Mouse (Mus musculus): Measurements from ENCODE around the gene Ccdc32. TPM values are rescaled to one million over a fixed set of nuclear protein-coding genes. Genes with fewer than 3 reads are reported as not detected.
A peak's percentile ranks its signal among the peaks of the same experiment; 100 is the strongest.

The Ccdc32 gene
- total RNA-seq (2021), result 1 to 10 TPM; 5.6 to 6.2 TPM
- long read RNA-seq, experiment 1, transcript Ccdc32-201 (4 exons, 1,870 nt), result major isoform, 9 of 13 reads
- long read RNA-seq, experiment 1, partial matches to known transcripts, result 0 of 13 reads
- long read RNA-seq, experiment 1, other reads (novel, unspliced or antisense), result 3 of 13 reads
- long read RNA-seq, experiment 2, partial matches to known transcripts, result 2 of 13 reads
- long read RNA-seq, experiment 2, other reads (novel, unspliced or antisense), result 6 of 13 reads

DNA sequence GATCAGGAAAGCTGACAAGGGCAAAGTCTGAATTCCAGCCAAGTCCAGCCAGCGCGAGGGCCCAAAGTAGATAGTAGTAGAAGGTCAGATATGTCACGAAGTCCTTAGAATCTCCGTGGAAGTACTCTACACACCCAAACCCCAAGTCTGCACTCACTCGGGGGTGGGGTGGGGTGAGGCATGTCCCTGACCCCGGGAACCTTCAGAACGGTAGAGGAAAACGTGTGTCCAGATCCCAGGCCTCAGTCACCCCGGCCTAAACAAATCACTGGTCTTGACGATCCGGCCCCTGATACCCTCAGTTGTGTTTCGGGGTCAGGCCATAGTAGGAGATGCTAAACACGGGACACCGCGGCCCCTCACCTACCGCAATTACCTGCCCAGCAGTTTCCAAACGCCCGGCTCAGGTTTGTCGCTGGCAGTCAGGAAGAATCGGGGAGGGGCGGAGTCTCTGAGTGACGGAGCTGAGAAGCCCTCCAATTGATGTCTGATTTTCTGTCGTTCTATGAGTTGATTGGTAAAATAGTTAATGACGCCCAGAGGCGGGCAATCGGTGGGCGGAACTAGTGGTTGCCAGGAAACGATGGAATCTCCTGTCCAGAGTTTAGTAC is at the start of gene Ccdc32:
Gene Ccdc32 (minus strand): TSS at position 453 of the 611 bp plus-strand sequence.
- intact Hi-C loops (cut with DNase I; ENCODE audit: low total_unique reads), result no loop called here
- peak; percentile 91 for DNase-seq

DNA sequence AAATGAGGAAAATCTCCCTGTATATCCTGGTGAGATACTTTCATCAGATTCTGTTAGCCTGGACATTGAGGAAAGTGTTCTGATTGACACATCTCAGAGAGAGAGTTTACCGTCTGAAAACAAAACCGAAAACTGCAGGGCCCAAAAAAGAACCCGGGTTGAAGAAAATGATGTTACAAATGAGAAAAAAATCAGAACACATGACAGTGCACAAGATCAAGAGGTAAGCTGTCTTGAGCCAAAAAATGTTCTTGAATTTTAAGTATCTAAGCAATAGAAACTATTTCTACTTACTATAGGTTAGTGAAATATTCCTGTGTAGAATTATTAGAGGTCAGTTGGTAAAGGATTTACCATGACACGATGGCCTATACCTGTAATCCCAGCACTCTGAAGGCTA is 43.2 kb upstream of the Ccdc32 start:
- intact Hi-C loops (cut with DNase I; ENCODE audit: low total_unique reads), result no loop called here
- DNase-seq, result no peak

DNA sequence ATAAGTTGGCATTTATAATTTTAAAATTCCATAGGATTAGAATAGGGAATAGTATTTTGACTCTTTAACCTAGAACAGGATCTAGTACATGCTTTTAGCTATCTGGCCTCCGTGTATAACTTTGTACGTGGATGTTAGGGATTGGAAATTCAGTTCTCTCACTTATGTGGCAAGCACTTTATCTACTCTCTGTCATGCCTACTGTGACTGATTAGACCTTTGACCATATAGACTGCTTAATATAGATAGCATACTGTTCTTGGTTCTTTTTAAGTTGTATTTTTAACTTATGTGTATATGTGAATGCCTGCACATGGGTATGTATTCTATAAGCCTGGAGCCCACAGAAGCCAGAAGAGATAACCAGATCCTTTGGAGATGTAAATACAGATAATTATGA is 30.9 kb upstream of the Ccdc32 start:
- DNase-seq, result no peak
- intact Hi-C loops (cut with DNase I; ENCODE audit: low total_unique reads), result no loop called here

DNA sequence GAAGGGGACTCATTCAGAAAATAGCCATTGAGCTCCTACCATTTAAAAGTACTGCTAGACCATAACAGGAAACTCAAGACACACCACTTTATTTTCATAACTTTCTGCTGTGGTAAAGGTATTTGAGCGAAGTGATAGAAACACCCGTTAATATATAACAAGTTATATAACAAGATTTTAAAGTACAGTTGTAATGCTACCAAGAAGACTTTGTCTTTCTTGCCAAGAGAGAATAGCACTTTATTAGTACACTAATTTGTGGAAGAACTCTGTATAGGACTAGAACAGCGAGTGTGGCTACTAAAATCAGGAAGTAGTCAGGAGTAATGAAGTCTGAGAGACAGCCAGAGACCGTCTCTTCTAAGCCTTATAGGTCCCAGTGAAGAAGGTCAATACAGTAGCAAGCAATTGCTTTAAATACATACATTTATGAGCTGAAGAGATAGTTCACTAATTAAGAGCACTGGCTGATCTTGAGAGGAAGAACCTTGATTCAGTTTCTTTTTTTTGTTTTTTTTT is 21.0 kb upstream of the Ccdc32 start:
- no peak for DNase-seq
- intact Hi-C loops (cut with DNase I; ENCODE audit: low total_unique reads), result no loop called here

DNA sequence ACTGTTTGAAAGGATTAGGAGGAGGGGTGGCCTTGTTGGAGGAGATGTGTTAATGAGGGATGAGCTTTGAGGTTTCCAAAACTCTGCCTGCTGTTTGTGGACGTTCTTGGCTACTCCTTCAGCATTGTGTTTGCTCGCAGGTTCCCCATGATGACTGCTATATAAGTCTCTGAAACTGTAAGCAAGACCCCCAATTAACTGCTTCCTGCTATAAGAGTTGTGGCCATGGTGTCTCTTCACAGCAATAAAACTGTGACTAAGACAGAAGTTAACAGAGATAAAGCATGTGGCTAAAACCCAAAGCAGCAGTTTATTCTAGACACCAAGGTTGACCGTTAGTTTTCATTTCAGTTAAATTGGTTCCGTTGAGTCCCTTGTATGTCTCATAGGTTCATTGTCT is 18.7 kb upstream of the Ccdc32 start:
- DNase-seq, result no peak
- intact Hi-C loops (cut with DNase I; ENCODE audit: low total_unique reads), result no loop called here

DNA sequence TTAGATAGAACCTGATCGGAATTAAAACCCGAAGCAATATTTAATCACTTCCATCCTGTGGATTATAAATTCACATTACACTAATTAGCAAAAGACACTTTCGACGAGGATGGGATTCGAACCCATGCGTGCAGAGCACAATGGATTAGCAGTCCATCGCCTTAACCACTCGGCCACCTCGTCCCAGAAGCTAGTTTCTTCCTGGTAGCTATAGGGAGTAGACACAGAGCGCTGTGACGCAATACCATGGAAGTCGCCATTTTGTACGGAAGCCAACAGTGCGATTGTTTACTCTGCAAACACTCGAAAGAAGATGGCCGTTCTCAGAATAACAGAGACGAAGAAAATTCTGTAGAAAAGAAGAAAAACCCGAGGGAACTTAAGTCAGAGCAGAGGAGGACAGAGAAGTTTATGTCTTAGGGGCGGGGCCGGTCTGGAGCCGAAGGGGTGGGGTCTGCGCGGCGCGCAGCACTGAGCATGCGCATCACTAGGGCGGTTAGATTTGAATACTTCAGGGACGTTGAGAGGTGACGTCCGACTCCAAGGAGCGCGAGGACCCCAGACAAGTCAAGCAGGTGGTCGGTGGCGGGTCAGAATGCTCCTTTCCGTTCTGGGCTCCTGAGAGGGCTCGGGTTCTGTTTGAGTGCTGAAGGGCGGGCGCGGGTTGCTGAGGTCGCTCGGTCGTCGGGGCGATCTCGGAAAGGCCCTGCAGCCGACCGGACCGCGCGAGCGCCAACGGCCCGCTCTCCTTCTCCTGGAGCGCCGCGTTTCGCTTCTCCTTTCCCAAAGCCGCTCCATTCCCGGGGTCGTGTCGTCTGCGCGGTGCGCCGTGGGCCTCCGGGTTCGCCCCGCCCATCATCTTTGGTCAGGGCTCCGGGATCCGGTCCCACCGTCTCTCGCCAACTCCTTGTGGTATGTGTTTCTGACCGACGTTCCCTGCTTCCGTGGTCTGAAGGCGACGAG is 17.7 kb upstream of the Ccdc32 start, which contains the start of gene Knl1:
Gene Knl1 (plus strand): TSS at position 471 of the 963 bp plus-strand sequence.
- DNase-seq, result peak; percentile 88
- intact Hi-C loops (cut with DNase I; ENCODE audit: low total_unique reads), result no loop called here

DNA sequence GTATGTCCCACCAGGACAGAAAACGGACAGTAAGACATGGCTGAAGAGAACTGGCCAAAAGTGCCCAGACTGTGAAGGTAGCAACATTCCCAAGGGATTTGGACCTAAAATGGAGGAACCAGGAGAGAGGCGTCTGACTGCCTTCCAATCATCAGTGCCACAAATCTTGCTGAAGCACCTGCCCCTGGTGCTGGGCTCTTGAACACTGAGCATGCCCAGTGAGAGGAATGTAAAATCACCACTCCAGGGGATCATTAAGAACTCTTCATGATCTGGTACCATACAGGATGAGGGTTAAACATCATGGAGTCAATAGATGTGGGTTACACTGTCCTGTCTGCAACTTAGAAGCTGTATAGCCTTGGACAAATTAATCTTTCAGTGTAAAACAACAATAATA is 16.0 kb upstream of the Ccdc32 start:
- no peak for DNase-seq
- intact Hi-C loops (cut with DNase I; ENCODE audit: low total_unique reads), result no loop called here

DNA sequence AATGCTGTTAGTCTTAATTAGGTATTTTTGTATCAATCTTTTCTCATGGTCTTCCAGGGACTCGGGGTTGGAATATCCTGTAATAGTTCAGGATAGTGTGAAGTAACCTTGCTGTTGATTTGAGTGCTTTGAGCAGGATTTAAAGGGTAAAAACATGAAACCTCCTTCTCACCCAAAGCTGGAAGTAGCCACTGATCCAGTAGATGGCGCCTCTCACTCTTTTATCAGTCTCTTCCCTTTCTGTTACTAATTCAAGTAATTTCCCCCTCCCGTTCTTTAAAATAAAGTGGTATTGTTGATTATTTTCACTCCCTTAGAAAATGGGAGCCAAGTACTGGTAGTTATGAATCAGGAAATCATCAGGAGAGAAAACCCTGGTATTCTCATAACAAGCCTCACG is 11.7 kb upstream of the Ccdc32 start:
- no peak for DNase-seq

DNA sequence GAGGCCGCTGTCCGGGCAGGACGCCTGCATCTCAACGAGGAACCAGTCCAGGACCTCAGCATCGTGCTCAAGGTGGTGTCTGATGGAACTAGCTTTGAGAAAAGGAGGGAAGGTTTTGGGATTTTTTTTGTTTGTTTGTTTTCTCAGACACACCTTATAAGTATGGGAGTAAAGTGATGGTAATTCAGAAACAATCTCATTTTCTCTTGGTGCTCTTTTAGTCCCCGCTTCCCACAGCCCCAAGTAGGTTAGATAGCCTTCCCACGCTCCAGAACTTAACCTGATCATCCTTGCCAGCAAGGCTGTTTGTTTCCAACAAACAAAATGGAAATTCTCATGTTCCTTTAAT is 6.2 kb upstream of the Ccdc32 start:
- DNase-seq, result no peak
- intact Hi-C loops (cut with DNase I; ENCODE audit: low total_unique reads), result loop anchor here (5.0 kb wide), 1 partner anchor 152 kb away; no protein-coding TSS in a partner anchor

More for the DNA sequence above, 11.7 kb upstream of the Ccdc32 start:
- intact Hi-C loops (cut with DNase I; ENCODE audit: low total_unique reads), result no loop called here

DNA sequence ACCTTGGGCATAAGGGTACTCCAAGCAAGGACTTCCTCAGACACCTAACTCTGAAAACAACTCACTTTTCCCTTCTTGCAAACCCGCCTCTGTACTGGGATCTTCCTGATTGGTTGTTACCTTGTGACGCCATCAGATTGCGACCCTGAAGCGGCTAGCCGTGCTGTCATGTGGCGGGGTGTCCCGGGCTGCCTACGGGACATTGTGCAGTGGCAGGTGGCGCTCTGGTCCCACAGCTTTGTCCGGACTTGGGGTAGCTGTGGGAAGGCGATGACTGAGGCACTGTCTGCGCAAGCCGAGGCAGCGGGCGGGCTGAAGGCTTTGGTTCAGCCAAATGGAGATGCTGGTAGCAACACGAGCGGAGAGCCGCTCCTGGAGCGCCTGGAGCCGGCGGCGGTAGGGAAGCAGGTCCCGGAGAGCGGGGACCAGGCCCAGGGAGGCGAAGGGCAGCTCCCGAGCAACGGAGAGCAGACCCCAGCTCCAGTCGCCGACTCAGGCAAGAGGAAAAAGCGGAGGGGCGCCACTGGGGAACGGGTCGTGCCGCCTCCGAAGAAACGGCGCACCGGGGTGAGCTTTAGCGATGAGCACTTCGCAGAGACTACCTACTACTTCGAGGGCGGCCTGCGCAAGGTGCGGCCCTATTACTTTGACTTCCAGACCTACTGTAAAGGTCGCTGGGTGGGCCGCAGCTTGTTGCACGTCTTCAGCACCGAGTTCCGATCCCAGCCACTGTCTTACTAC is 5.6 kb upstream of the Ccdc32 start, which contains the start of gene Rpusd2:
Gene Rpusd2 (plus strand): TSS at position 135 of the 741 bp plus-strand sequence.
- peak; percentile 92 for DNase-seq
- intact Hi-C loops (cut with DNase I; ENCODE audit: low total_unique reads), result loop anchor here (5.0 kb wide), 1 partner anchor 152 kb away; no protein-coding TSS in a partner anchor

DNA sequence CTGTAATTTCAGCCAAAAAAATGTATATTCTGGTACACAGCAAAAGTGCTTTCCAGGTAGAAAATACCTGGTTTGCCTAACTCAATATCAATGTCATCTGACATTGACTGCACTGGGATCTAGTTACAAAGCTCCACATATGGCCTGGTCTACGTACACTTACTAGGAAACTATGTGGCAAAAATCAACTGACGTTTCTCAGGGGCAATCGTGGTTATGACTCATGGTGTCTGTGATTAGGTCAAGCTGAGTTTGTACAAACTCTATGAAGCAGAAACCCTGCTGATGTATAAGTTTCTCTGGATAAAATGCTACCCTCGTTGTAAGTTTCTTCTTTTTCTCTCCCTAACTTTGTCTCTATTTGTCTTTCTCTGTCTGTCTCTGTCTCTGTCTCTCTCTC is 3.0 kb upstream of the Ccdc32 start:
- intact Hi-C loops (cut with DNase I; ENCODE audit: low total_unique reads), result no loop called here
- no peak for DNase-seq

DNA sequence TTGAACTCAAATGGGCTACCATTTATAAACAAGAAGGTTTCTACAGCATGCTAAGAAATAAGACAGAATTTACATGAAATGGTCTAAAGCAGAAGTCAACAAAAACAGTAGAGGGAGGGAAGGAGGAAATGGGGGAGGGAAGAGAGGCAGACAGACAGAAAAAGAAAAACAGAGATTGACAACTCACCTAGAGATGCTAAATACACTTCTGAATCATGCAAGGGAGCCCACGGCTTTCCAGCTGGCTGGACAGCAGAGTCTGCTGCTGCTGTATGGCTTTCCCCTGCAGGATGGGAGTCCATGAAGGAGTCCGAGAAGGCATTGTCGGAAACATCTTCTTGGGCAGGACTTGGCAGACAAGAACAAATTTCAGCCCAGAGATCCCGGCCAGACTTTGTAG is 2.2 kb downstream of the Ccdc32 start:
- no peak for DNase-seq
- intact Hi-C loops (cut with DNase I; ENCODE audit: low total_unique reads), result no loop called here

DNA sequence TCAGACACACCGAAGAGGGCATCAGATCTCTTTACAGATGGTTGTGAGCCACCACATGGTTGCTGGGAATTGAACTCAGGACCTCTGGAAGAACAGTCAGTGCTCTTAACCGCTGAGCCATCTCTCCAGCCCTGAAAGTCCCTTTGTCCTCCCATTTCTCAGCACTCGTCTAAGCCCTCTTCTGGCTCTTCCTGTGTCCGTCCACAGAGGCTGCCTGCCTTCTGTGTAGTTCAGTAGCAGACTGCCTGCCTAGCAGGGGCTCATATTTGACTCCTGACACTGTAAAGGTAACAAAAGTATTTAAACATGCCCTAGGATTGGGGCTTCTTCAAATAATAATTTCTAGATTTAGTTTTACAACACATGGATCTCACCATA is 4.0 kb downstream of the Ccdc32 start:
- DNase-seq, result no peak
- intact Hi-C loops (cut with DNase I; ENCODE audit: low total_unique reads), result no loop called here

DNA sequence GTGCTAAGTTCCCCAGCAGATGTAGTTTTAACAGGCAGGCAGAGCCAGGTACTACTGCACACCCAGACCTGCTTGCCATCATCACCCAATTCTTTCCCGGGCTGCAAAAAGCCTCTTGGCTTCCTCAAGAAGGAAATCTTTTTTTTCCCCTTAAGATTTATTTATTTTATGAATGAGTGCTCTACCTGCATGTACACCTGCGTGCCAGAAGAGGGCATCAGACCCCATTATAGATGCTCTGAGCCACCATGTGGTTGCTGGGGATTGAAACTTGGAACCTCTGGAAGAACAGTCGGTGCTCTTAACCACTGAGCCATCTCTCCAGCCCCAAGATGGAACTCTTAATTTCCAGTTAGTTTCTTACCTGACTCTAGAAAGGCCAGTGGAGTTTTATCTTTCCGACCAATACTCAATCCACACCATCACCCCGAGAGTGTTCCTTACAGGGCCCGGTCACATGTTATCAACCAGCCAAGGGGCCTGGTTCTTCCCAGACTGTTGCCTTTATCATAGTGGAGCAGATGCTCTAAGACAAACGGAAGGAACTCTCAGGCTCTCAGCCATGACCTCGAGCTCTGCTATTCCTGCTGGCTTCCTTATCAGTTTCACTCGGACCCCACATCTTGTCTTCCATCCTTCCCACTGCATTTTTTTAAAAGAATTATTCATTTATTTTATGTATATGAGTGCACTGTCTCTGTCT is 4.5 kb downstream of the Ccdc32 start:
- no peak for DNase-seq
- intact Hi-C loops (cut with DNase I; ENCODE audit: low total_unique reads), result no loop called here

DNA sequence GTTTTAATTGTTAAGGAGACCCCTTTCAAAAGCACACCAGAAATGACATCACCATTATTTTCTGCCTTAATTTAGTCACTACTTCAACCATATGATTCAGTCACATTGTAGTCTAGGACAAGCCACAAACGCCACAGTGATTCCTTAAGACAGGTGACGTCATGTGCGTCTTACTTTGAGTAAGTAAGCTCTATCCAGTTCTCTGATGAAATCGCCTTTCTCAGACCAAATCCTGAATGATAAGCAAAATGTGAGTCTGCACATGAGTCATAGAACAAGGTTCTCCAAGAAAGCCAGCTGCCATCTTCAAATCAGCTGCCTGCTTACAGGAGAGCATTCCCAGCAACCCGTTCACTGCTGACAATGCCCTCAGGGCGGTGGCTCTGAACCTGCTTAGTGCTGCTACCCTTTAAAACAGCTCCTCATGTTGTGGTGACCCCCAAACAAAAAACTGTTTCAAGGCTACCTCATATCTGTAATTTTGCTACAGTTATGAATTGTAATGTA is 6.0 kb downstream of the Ccdc32 start:
- no peak for DNase-seq
- intact Hi-C loops (cut with DNase I; ENCODE audit: low total_unique reads), result no loop called here

DNA sequence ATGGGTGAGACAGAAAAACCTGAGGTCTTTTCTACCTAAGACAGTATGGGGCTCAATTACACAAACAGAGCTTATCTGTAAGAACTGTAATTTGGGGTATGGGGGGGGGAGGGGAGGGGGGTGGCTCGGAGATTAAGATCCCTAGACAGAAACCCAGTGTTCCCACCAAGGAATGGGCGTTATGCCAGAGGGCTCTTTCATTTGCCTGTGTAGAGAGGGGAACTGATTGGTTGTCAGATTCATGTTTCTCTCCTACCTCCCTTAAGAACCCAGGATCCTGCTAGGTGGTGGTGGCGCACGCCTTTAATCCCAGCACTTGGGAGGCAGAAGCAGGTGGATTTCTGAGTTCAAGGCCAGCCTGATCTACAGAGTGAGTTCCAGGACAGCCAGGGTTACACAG is 9.7 kb downstream of the Ccdc32 start:
- DNase-seq, result no peak
- intact Hi-C loops (cut with DNase I; ENCODE audit: low total_unique reads), result no loop called here

DNA sequence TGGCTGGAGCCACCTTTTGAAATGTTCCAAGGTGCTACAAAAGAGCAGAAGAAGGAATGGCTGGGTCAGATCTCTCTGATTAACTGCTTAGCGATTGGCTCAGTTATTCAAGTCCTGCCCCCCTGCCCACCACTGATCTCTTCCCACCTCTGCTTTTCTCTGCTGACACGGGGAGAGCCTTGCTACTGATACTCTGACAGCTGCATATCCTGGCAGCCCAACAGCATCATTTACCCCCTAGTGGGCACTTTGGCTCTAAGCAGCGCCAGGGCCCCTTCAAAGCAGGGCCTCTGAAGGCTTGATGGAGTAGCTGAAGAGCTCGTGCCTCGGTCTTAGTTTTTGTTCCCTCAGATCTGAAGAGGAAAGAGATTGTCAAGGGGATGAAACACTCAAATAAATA is 10.1 kb downstream of the Ccdc32 start:
- intact Hi-C loops (cut with DNase I; ENCODE audit: low total_unique reads), result no loop called here
- DNase-seq, result peak; percentile 36

DNA sequence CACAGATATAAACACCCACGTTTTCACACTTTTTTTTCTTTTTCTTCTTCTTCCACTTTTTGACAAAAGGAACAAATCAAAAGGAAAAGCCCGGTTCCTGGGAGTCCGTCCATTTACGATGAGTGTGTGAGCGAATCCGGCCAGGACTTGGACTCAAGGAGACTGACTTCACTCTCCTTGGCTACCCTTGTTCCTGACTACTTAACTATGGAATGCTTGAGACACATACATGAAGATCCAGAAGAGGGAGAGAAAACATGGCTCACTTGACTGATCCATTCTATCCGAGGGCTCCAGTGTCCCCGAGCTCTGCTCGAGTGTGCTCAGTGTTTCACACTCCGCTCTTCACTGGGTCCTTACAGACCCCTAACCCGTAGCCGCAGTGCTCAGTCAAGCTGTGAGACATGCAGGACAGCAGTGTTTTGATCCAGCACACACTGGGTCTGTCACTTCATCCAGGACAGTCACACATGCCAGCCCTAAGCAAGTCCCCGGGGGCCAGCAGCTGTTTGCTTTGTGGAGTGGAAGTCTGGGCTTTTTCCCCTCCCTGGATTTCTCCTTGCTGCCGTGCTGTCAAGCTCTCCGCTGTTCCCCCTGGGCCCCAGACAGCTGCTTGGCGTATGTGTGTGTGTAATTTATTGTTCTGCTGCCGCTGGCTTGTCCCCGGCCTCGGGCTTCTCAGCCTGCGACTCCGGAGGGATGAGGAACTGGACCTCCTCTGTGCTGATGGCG is 10.6 kb downstream of the Ccdc32 start:
- DNase-seq, result peak; percentile 77
- intact Hi-C loops (cut with DNase I; ENCODE audit: low total_unique reads), result no loop called here

Measured in gastrocnemius, postnatal 14 days (tissue).